Mouse (Mus musculus): ENCODE data around the gene Zdbf2.

The Zdbf2 gene

GRCm38 (mm10) chr1:63272741-63273338 lies at the start of gene Zdbf2:
Gene Zdbf2, plus strand, starts transcription at chr1:63273265.
- no peak for DNase-seq (ENCODE audit: low read depth)

- DNase-seq (ENCODE audit: low read depth): no peak
Measured at GRCm38 (mm10) chr1:63225009-63225408, 48.1 kb upstream of the Zdbf2 start.

GRCm38 (mm10) chr1:63225890-63226289 lies 47.2 kb upstream of the Zdbf2 start:
- DNase-seq (ENCODE audit: low read depth): no peak

- DNase-seq (ENCODE audit: low read depth): no peak
Measured at GRCm38 (mm10) chr1:63227241-63227640, 45.8 kb upstream of the Zdbf2 start.

- DNase-seq (ENCODE audit: low read depth): no peak
Measured at GRCm38 (mm10) chr1:63237371-63237770, 35.7 kb upstream of the Zdbf2 start.

- DNase-seq (ENCODE audit: low read depth): no peak
Measured at GRCm38 (mm10) chr1:63239305-63239704, 33.8 kb upstream of the Zdbf2 start.

GRCm38 (mm10) chr1:63239751-63240150 lies 33.3 kb upstream of the Zdbf2 start:
- DNase-seq (ENCODE audit: low read depth): no peak

GRCm38 (mm10) chr1:63243854-63244253 lies 29.2 kb upstream of the Zdbf2 start:
- no peak for DNase-seq (ENCODE audit: low read depth)

- no peak for DNase-seq (ENCODE audit: low read depth)
Measured at GRCm38 (mm10) chr1:63246862-63247521, 26.1 kb upstream of the Zdbf2 start.

- DNase-seq (ENCODE audit: low read depth): no peak
Measured at GRCm38 (mm10) chr1:63247831-63248359, 25.2 kb upstream of the Zdbf2 start.

- DNase-seq (ENCODE audit: low read depth): no peak
Measured at GRCm38 (mm10) chr1:63248360-63248851, 24.7 kb upstream of the Zdbf2 start.

- no peak for DNase-seq (ENCODE audit: low read depth)
Measured at GRCm38 (mm10) chr1:63249261-63249660, 23.8 kb upstream of the Zdbf2 start.

- DNase-seq (ENCODE audit: low read depth): no peak
Measured at GRCm38 (mm10) chr1:63252351-63253209, 20.5 kb upstream of the Zdbf2 start.

- DNase-seq (ENCODE audit: low read depth): no peak
Measured at GRCm38 (mm10) chr1:63253291-63253690, 19.8 kb upstream of the Zdbf2 start.

GRCm38 (mm10) chr1:63255101-63255500 lies 18.0 kb upstream of the Zdbf2 start:
- DNase-seq (ENCODE audit: low read depth): no peak

GRCm38 (mm10) chr1:63256083-63256482 lies 17.0 kb upstream of the Zdbf2 start:
- DNase-seq (ENCODE audit: low read depth): no peak

- DNase-seq (ENCODE audit: low read depth): no peak
Measured at GRCm38 (mm10) chr1:63258501-63258900, 14.6 kb upstream of the Zdbf2 start.

GRCm38 (mm10) chr1:63259271-63259830 lies 13.7 kb upstream of the Zdbf2 start:
- DNase-seq (ENCODE audit: low read depth): no peak

- DNase-seq (ENCODE audit: low read depth): no peak
Measured at GRCm38 (mm10) chr1:63259916-63260741, 12.9 kb upstream of the Zdbf2 start.

- DNase-seq (ENCODE audit: low read depth): no peak
Measured at GRCm38 (mm10) chr1:63260742-63261033, 12.4 kb upstream of the Zdbf2 start.

GRCm38 (mm10) chr1:63261041-63261590 lies 11.9 kb upstream of the Zdbf2 start:
- DNase-seq (ENCODE audit: low read depth): no peak
